Mouse (Mus musculus) heart, adult 2 months (tissue): ENCODE results near the gene Pacsin2.

Experiments
- CTCF ChIP-seq: fragments of 200-600 bp; IDR thresholded peaks from 2 replicates; pipeline ENCODE4 v1.8.1; 2022; ENCODE audit warnings: antibody characterized with exemption, mild to moderate bottlenecking, moderate library complexity
- EP300 ChIP-seq: fragments of 200-500 bp; IDR thresholded peaks from 2 replicates; pipeline ENCODE4 v1.6.1; 2011; ENCODE audit warnings: low read depth, low read length, control low read depth; ENCODE audit not compliant: insufficient read depth

- no peak for TF ChIP-seq CTCF
- TF ChIP-seq EP300: no peak
Observed at GRCm38 (mm10) chr15:83435324-83436090, 28.9 kb downstream of the Pacsin2 start.
